Mouse (Mus musculus): ENCODE measurements around the gene Sec14l1.

- TF ChIP-seq CTCF (IDR thresholded peaks at IDR 0.05; ENCODE audit: low read depth, low read length) = no peak
- no peak for TF ChIP-seq POLR2AphosphoS5 (IDR thresholded peaks at IDR 0.05; ENCODE audit: insufficient replicate concordance, low read depth, low read length)
- TF ChIP-seq GATA1 (IDR thresholded peaks at IDR 0.05; ENCODE audit: borderline replicate concordance, low read length) = no peak
- TF ChIP-seq GATA2 (IDR thresholded peaks at IDR 0.05; ENCODE audit: borderline replicate concordance, low read depth, low read length) = no peak
Measured at GRCm38 (mm10) chr11:117185076-117185933, 70.3 kb downstream of the Sec14l1 start.
